Mouse (Mus musculus) ES-CJ7 (cell line): ENCODE measurements around the gene Zhx3.

Experiments used
- DNase-seq: peaks from one replicate; pipeline ENCODE4 v3.0.0; 2011; ENCODE audit warnings: low read depth, low spot score

The Zhx3 gene

DNA sequence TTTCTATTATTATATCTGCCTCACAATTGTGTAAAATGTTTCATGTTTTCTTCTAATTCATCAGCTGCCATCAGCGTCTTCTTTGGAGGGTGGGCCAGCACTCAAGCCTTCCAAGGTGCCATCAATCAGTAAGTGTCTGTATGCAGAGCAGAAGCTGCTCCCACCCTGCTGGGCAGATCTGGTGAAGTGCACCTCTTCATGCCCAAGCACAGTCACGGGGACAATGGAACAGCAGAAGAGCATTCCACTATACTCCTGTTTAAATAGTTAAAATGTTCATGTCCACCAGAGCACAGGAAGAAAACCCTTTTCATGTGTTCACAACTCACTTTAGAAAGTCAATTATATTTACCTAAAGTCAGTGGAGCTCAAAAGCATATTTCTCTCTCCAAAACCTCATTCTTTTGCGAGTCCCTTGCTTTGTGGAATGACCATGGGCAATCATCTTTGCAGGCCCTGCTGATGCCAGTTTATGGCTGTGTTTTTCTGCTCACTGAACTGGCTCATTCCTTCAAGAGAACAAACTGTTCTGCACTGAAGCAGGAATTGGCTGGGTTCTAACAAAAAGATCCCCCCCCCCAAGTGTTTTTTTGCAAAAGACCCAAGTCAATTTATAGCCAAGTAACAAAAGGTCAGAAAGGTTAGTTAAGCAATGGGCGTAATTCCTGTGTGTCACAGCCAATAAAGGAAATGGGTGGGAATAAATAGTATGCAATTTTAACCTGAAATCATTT lies 67.8 kb downstream of the Zhx3 start:
- DNase-seq = no peak

DNA sequence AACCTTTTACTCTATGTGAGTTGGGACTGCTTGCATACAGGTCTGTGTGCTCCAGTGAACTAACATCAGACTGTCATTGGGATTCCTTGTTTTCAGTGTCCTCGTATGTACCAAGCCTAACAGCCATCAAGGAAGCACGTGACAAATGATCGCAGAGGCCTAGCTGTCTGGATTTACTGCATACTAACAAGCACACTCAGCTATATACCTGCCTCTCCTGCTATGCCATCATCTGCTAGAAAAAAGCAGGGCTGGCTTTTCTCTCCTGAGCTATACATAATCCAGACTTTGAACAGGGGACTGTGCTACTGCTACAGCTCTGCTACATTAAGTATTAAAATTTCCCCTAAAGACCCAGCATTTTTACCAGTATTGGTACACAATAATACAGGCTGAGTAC lies 70.5 kb downstream of the Zhx3 start:
- DNase-seq = no peak

DNA sequence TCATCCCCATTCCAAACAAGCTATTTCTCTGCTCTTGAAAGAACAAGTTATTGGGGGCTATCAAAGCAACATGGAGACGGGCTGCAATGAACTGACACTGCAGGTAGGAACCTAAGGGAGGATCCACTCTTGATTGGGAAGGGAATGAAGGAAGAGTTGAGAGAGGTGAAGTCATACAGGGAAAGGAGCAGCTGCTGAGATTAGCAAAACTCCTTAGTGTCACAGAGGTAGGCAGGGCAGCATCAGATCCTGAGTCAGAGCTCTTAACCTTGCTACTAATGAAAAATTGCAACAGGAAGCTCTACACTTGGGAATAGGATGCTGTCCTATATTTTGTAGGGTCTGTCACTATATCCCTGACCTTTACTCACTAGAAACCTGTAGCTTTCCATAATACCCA lies 71.8 kb downstream of the Zhx3 start:
- DNase-seq = no peak

DNA sequence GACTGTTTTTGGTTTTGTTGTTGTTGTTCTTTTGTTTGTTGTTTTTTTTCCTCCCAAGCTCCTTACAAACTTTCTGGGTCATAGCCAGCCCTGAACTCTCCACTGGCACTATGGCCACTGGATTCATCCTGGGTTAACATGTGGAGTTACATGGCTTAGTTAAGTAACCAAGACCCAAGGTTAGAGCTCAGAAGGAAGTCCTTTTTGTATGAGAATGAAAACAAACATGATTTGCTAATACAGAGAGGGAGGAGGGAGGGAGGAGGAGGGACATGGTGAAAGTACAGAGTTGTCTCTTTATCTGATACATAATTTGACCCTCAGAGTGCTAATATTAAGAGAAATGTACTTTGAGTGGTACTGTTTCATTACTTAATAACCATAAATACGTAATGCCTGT lies 74.6 kb downstream of the Zhx3 start:
- no peak for DNase-seq

DNA sequence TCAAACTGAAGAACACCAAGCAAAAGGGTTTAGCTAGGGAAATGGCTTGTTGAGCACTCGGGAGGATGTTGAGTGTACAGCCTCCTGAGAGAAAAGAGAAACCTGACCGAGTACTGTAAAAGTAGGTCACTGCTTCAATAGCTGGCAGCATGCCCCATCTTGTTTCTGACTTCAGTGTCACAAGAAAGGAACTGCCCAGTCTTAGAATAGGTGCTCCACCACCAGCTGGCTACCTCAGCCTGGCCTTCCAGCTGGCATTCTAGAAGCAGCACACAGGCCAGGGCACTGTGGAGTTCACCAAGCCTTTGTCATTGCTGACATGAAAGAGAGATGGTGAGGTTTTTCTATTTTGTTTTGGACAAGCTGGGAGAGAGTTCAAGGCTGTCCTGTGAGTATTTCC lies 75.8 kb downstream of the Zhx3 start:
- no peak for DNase-seq

DNA sequence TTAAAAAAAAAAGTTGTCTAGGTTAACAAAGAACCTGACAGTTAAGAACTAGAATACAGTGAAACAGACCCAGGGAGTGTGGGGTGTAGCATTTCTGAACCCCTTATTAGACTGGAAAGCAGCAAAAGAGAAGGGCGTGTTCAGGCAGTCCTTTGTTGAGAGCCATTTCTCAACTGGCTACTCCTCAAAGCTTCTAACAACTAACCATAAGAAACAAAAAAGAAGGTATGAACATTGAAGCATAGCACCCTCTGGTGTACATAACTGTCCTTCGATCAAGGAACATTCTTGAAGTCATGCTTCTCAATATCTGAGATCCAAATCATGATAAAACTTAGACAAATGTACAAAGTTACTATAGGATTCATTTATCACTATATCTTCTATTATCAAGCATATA lies 79.7 kb downstream of the Zhx3 start:
- DNase-seq = no peak

DNA sequence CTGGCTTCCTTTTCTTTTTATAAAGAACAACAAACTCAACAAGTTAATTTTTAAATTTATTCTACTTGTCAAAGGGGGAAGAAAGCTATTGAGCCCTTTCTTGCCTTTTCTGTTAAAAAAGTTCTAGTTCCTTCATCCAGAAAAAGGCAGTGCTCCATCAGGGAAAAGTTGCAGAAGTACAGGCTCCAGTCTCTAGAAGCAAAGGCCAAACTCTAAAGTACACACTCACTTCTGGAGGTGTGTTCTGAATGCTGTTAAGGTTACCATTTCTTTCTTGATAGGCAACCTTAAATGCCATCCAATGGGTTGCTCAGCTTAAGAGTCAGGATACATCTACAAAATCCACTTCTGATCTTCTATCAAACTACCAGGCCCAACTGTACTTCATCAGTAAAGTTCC lies 83.1 kb downstream of the Zhx3 start:
- DNase-seq = no peak

DNA sequence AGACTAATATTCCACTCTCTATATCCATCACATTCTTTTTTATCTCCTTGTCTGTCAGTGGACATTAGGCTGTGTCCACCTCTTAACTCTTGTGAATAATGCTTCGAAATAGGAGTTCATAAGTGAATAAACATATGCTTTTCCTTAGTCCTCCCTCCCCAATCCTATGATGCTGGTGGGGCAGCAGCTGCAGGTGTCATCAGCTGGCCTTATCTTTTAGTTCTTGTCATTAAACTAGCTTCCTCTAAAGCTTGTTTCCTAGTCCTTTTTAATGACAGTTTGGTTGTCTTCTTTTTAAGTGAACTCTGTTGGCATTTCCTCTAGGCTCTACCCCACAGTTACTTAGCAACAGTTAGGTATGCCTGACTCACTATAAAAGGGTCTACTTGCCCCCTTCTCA lies 83.8 kb downstream of the Zhx3 start:
- DNase-seq = no peak

DNA sequence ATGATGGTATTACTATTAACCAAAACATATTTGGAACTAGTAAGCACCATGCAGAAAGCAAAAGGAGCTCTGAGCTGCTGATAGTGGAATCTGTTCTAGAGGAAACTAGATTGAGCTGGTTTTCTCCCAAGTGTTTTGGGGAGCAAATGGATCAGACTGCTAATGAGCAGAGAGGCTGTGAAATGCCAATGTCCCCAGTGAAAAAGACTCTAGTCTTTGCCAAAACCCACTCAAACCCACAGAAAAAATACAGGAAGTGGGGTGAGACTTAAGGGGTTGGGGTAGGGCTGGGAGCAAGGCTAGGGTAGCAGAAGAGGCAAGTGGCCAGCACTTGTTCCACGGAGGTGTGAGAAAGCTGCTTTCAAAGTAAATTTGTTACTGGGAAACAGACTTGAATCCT lies 86.5 kb downstream of the Zhx3 start:
- no peak for DNase-seq

DNA sequence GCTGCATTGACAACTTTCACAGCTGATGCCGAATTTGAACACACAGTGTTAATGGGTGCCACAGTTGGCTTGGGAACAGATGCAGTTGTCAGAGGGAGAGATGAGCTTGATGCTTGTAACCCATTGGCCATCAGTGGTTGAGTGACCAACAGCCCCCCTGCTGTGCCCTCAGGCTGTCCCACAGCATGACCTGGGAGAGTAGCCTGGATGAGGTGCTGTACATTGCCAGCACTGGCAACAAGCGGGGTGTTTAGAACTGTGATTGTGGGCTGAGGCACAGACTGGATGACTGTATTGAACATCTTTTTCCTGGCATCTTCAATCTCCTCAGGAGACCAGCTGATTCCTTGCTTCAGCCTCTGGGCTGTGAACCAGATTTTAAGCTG lies 92.0 kb downstream of the Zhx3 start:
- DNase-seq = no peak

DNA sequence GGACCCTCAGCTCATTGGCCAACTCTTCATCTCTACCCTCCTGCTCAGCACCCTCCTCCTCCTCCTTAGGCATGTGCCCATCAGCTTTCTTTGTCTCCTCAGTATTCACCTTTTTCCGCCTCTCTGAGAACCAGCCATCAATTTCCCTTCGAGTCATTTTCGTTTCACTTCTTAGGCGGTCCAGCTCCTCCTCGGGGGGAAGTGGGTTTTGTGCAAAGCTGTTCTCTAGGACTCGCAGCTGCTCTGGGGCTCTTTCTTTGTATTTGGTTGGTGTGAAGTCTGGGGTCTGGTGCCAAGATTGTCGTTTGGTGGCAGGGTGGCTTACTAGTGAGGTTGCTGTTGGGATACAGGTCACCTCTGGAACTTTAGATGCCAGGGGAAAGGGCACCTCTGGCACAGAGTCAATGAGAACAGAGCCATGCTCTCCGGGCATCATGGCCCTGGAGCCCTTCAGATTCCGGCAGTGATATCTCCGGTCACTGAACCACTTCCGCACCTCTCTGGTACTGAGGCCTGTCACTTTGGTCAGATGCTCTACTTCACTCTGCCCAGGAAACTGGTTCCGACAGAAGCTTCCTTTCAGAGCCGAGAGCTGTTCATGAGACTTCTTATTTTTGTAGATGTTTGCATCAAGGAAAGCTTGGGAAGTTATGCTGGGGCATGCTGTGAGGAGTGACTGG lies 92.5 kb downstream of the Zhx3 start:
- no peak for DNase-seq

DNA sequence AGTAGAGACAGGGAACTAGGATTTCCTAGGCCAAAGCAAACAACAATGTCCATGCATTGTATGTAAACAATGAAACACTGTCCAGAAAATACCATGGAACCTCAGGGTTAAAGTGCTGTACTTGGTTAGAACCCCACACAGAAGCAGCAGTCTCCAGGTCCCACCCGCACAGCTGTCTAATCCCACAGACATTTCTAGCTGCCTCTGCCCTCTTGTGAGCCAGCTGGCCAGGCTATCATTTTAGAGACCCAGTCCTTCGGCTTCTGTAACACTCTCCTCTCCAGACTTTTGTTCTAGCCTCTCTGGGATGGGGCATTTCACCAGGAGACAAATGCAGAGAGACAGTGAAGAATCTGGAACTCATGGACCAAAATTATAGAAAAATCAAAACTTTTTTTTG lies 94.8 kb downstream of the Zhx3 start:
- DNase-seq = no peak

DNA sequence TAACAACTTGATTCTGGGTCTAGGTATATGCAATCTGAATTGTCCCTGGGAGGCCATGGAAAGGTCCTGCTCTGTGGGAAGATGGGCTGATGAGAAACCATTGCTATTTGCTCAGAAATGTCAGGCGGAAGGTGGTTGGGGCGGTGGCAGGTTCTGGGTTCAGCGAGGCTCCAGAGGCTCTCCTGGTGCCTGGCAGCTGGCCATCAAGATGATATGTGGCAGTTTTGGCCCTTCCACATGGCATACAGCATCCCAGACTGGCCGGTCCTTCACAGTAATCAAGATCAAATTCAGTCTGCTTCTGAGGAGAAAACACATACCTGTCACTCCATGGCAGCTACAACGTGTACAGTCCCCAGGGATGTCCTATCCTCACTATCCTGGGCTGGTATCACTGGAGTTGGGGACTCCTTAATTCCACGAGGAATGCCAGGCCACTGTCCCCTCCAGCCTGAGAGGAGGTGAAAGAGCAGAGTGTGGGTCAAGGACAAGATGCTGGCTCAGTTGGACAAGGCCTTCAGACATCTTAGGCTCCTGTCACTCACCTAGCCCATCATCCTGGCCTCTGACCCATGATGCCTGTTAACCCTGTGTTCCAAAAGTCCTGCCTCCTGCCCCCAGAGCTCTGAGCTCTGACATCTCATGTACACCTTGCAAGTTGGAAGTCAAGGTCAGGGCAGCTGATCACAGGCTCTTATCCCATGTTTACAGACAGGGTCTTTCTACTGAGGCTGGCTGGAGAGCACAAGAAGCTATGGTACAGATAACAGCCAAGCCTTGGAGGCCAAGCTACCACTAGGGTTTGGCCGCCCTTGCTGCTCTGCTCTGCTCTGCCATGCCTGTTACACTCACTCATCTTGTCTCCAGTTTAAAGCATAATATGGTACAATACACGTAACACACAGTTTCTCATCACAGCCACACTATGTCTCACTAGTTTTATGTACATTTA lies 101.2 kb downstream of the Zhx3 start:
- DNase-seq = no peak

DNA sequence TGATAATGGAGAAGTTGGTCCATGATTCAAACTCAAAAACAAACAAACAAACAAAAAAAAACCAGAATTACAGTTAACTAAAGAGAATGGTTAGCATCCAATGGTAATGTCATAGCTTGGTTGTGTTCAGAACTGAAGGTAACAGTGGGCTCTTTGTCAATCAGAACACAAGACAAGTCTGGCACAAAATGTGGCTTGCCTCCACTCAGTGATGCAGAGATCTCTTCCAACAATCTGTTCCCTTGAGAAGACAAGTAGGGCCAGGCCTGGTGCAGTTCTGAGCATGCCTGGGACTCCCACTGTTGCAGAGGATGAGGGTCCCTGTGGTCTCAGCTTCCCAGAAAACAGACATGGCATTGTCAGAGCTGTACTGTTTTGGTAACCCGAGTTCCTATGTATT lies 101.9 kb downstream of the Zhx3 start:
- no peak for DNase-seq

DNA sequence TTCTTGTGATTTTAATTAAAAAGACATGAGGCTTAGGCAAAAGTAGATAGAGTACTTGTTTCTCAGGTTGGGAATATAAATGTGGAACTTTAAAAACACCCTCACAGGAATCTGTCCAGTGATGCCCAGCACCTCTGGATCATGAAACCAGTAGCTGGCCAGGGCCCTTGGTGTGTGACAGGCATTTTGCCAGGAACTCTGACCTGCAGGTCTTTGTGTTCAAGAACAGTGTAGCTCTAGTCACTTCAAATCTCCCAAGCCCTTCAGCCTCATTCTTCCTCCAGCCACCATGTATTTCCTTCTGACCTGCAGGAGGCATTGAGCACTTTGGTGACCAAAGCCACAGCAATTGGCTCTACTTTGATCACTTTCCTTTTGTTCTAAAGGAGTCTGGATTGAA lies 102.4 kb downstream of the Zhx3 start:
- DNase-seq = no peak

DNA sequence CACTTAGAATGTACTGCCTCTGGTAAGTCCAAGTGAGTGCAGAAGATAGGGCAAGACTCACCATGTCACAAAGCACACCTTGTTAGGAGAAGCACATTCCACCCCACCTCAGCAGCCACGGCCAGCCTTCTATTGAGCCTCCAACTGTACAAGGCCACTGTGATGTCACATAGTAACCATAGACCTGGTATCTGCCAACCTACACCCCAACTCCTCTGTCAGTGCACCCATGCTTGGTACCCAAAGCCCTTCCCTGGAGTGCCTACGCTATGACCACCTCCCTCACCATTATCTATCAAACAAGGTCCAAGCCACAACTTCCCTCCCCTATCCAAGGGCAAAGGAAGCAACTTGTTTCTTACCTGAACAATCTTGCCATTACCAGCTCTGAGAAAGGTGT lies 103.8 kb downstream of the Zhx3 start:
- no peak for DNase-seq

DNA sequence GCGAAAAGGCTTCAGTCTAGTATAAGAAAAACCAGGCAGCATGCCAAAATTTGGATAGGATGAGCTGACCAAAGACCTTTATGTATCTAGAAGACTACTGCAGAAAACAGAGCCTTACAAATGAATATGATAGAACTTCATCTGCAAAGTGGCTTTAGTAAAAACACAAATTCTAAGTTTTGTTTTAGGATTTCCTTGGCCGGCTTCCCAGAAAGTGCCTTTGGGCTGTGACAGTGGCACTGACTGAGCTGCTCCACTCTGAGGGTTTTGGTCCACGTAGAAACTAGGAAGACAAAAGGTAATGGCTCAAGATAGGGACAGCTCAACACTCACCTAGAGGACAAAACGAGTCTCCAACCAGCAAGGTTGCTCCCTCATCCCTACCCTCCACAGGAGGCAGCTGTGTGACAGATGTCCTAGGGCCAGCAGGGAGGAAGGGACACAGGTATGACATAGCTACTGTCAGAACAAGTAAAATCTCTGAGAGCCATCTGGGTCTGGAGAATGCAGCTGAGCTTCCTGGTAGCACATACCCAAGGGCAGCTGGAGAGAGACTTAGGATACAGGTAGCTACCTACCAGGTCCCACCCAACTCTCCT lies 104.6 kb downstream of the Zhx3 start:
- DNase-seq = no peak

DNA sequence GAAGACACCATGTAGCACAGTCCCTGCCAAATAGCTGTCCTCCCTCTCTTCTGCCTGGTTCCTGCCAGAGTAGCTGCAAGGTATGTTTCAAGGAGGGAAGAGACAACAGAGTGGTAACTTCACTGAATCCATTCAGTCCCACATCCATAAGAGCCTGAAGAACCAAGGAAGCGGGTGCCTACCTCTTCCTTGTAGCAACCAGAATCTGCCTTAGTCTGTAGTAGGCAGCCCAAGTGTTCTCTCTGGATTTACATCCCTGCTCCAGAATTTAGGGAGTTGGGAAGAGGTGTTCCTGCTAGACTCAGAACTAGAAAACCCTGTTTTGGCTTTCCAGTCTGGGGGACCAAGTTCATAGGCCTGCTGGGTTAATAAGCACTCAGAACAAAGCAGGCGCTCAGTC lies 105.6 kb downstream of the Zhx3 start:
- DNase-seq = no peak

DNA sequence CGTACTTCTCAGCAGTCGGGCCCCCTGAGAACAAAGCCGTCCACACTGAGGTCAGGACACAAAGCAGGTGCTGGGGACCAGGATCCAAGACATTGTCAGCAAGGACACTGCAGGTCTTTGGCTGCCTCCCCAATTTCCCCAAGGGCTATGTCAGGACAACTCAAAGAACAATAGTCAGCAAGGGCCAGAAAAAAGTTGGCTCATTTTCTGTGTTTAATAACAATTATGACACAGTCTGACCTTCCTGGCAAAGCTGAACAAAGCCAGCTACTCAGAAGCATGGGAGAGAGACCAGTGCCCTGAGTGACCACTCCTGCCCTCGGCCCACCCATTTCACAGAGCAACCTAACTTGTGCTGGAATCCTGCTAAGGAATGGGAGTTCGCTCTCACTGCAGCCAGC lies 106.4 kb downstream of the Zhx3 start:
- no peak for DNase-seq

DNA sequence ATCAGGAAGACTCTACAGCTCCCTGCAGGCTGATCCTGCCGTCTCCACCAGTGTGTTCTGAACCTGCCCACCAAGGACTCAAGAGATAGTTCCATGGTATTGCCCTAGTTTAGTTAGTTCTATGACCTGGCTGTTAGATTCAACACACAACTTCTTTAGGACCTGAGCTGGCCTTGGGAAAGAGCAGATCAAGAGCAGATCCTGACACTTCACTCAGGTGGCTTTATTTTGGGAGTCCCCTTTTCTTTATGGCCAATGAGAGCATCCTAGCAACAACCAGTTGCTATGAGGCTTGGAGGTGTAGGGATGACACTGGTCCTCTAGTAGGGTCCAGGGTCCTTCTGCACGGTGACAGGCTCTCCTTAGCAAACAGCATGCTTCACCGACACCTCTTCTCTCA lies 107.7 kb downstream of the Zhx3 start:
- DNase-seq = no peak

DNA sequence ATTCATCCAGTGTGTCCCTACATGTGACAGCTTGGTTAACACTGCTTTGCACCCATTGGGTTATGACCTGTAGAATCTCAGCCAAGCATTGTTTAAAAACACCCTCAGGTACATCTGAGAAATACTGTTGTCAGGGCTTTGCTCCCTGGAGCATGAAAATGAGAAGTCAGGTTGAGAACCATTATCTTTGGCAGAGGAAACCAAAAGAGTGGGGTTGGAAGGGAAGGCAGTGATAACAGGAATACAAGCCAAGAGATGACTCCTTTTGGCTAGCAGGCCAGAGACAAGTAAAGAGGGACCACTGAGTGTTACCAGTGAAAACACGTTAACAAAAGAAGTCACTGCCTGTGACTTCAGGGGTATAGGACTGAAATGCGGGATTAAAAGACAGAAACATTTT lies 108.4 kb downstream of the Zhx3 start:
- DNase-seq = no peak

DNA sequence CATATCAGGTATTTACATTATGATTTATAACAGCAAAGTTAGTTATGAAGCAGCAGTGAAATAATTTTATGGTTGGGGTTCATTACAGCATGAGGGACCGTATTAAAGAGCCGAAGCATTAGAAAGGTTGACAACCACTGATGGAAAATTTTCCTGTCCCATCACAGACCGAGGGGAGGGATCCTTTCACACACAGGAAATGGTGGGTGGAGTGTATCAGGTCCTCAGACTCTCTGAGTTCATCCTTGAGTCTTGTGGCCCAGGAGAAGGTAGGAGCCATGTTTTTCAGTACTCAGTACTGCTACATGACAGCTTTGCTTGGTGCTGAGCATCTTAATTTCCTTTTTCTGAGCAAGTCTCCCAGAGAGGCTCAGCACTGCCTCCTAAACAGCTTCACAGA lies 109.0 kb downstream of the Zhx3 start:
- DNase-seq = no peak
